Mouse (Mus musculus): Measurements from ENCODE around the gene Mcts2. TPM values are rescaled to one million over a fixed set of nuclear protein-coding genes. Genes with fewer than 3 reads are reported as not detected.

Gene Mcts2
- total RNA-seq, 2 experiments from 2014 or later, result 11.1 to 12.8 TPM

DNA sequence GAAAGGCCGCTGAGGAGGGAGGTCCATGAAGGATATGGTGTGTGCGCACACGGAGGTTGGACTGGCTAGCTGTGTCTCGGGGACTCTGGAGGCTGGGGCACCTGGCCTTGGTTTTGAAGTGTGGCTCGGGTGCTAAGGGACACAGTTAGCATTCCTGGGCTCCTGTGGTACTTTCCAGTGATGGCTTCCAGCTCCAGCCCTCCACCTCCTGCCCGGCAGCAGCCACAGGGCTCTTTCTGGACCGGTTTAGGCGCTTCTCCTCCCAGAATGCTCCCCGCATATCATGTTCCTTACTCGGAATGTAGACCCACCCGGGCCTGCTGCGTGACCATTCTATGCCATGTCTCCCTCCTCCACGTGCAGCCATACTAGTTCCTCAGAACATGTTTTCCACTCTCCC, 6.9 kb downstream of the Mcts2 start:
- intact Hi-C loops (cut with DNase I), result loop anchor here (5.0 kb wide), 1 partner anchor 239 kb away; the partner anchor contains the start of gene Foxs1
- peak overlapping the region; percentile 69 for H3K4me3 ChIP-seq
- peak overlapping the region; percentile 91 for H3K27ac ChIP-seq

GRCm38 (mm10) chr2:152694708-152695107, 7.9 kb downstream of the Mcts2 start:
- no peak for TF ChIP-seq CTCF (IDR thresholded peaks at IDR 0.05)
- Histone ChIP-seq H3K4me3 (no peak overlapping the region), H3K27ac (peak overlapping the region; percentile 91)
- no peak for DNase-seq
- intact Hi-C loops (cut with DNase I), result loop anchor here (5.0 kb wide), 2 partner anchors 193 to 238 kb away; partner anchors contain the start of gene Foxs1

More for the DNA sequence above, 6.9 kb downstream of the Mcts2 start:
- TF ChIP-seq CTCF (IDR thresholded peaks at IDR 0.05), result no peak
- DNase-seq, result no peak

GRCm38 (mm10) chr2:152696016-152696415, 9.2 kb downstream of the Mcts2 start:
- intact Hi-C loops (cut with DNase I), result loop anchor here (1.0 to 5.0 kb wide), 4 partner anchors 46 to 191 kb away; partner anchors contain the start of gene Bcl2l1
- no peak for DNase-seq
- Histone ChIP-seq H3K27ac (peak overlapping the region; percentile 91), H3K4me3 (no peak overlapping the region)
- no peak for TF ChIP-seq CTCF (IDR thresholded peaks at IDR 0.05)

- intact Hi-C loops (cut with DNase I), result loop anchor here (1.0 to 5.0 kb wide), 4 partner anchors 46 to 191 kb away; partner anchors contain the start of gene Bcl2l1
- peak overlapping the region; percentile 91 for H3K27ac ChIP-seq
- peak overlapping the region; percentile 42 for H3K4me3 ChIP-seq
- DNase-seq, result peak; percentile 94
- TF ChIP-seq CTCF (IDR thresholded peaks at IDR 0.05), result no peak
Measured at GRCm38 (mm10) chr2:152696476-152697164, 9.8 kb downstream of the Mcts2 start.

GRCm38 (mm10) chr2:152700138-152700537, 13.3 kb downstream of the Mcts2 start:
- intact Hi-C loops (cut with DNase I), result no loop called here
- Histone ChIP-seq H3K4me3 (no peak overlapping the region), H3K27ac (no peak overlapping the region)
- TF ChIP-seq CTCF (IDR thresholded peaks at IDR 0.05), result no peak
- no peak for DNase-seq

DNA sequence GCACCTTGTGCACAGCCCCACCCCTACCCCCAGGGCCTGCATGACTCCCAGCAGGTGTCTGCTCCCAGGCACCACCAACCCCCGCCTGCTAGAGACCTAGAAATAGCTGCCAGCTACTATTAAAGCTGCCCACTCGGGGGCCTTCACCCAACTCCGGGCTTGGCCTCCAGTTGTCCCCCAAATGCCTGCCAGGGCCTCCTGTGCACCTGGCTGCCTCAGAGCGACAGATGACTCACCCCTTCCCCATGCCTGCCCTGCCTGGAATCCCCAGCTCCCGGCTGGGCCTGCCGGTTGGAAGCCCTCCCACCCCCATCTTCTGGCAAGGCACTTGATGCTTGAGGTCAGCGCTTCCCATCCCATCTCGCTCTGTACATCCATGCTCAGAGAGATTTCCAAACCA, 13.9 kb downstream of the Mcts2 start:
- H3K4me3 ChIP-seq, result no peak overlapping the region
- no peak for TF ChIP-seq CTCF (IDR thresholded peaks at IDR 0.05)
- H3K27ac ChIP-seq, result no peak overlapping the region
- intact Hi-C loops (cut with DNase I), result no loop called here
- no peak for DNase-seq

DNA sequence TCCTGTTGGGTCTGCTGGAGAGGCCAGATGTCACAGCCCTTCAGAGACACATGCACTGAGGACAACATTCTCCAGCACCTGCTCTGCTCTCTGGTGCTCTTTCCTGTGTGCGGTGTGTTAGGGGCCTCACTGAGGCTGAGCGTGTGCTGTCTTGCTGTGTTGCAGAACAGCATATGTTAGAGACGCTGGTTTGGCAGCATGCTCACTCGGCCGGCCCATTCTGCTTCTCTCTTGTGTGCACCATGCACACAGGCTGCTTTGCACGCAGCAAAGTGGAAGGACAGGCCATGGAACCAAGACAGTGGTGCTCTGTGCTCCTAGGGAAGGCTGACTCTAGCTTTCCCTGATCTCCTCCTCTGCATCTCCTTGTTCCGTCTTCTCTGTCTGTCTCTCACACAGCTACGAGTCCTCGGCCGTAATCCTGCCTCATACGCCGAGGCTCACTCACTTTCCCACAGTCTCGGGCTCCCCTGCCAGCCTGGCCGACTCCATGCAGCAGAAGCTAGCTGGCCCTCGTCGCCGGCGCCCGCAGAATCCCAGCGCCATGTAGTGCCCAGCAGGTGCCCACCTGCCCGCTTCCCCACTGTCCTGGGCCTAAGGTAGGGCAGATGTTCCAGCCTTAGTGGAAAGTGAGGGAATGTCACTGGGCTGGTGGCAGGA, 16.9 kb downstream of the Mcts2 start:
- no peak for DNase-seq
- intact Hi-C loops (cut with DNase I), result no loop called here
- no peak for TF ChIP-seq CTCF (IDR thresholded peaks at IDR 0.05)
- Histone ChIP-seq H3K4me3 (no peak overlapping the region), H3K27ac (no peak overlapping the region; the same call in 1 of the 2 replicates)

GRCm38 (mm10) chr2:152704256-152704605, 17.4 kb downstream of the Mcts2 start:
- Histone ChIP-seq H3K4me3 (no peak overlapping the region), H3K27ac (no peak overlapping the region; the same call in 1 of the 2 replicates)
- intact Hi-C loops (cut with DNase I), result no loop called here
- TF ChIP-seq CTCF (IDR thresholded peaks at IDR 0.05), result no peak
- no peak for DNase-seq

- DNase-seq, result no peak
- H3K4me3 ChIP-seq, result no peak overlapping the region
- H3K27ac ChIP-seq, result peak overlapping the region; percentile 85
- no peak for TF ChIP-seq CTCF (IDR thresholded peaks at IDR 0.05)
- intact Hi-C loops (cut with DNase I), result no loop called here
Measured at GRCm38 (mm10) chr2:152704811-152705370, 18.1 kb downstream of the Mcts2 start.

DNA sequence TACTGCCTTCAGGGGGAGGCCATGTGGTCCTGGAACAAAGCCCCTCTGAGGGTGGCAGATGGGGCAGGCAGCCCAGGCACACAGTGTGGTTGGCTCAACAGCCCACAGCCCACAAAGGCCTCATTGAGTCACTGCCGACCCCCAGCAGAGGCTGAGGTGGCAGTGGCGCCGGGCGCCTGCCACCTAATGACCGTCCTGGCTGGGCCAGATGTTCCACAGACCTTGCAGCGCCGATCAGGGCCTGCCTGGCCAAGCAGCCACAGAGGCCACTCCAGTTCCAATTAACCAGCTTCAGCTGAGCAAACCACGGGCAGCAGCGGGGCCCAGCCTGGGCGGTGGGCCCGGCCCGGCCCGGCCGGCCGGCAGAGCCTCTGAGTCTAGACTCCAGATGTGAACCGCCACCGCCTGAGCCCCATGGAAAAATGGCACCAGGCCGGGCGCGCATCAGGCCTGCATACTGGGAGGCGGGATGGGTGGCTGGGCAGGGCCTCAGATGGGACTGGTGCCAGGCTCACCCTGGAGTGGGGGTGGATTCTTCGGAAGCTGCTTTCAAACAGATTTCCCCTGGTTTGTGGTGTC, 19.2 kb downstream of the Mcts2 start:
- no peak for TF ChIP-seq CTCF (IDR thresholded peaks at IDR 0.05)
- H3K4me3 ChIP-seq, result peak overlapping the region; percentile 38
- peak overlapping the region; percentile 85 for H3K27ac ChIP-seq
- intact Hi-C loops (cut with DNase I), result no loop called here
- DNase-seq, result peak; percentile 84

GRCm38 (mm10) chr2:152707186-152707585, 20.4 kb downstream of the Mcts2 start:
- intact Hi-C loops (cut with DNase I), result loop anchor here (1.0 kb wide), 1 partner anchor 32 kb away; no protein-coding TSS in a partner anchor
- H3K4me3 ChIP-seq, result peak overlapping the region; percentile 71
- no peak for TF ChIP-seq CTCF (IDR thresholded peaks at IDR 0.05)
- DNase-seq, result no peak
- peak overlapping the region; percentile 85 for H3K27ac ChIP-seq

- Histone ChIP-seq H3K27ac (peak overlapping the region; percentile 85), H3K4me3 (peak overlapping the region; percentile 71)
- DNase-seq, result peak; percentile 94
- intact Hi-C loops (cut with DNase I), result loop anchor here (1.0 kb wide), 1 partner anchor 32 kb away; no protein-coding TSS in a partner anchor
- no peak for TF ChIP-seq CTCF (IDR thresholded peaks at IDR 0.05)
Measured at GRCm38 (mm10) chr2:152707627-152708026, 20.8 kb downstream of the Mcts2 start.
